Mouse (Mus musculus) adrenal gland, postnatal 36 days (tissue): ENCODE results near the gene Ndfip2. TPM values are rescaled to one million over a fixed set of nuclear protein-coding genes. Genes with fewer than 3 reads are reported as not detected.

Experiments used
- total RNA-seq, 2 experiments: library from RNA; stranded (reverse); gene quantifications; 2 replicates each; pipeline ENCODE4 v1.2.3; 2021

Ndfip2 gene
- total RNA-seq, 2 experiments from 2014 or later = 39.5 to 43.8 TPM

Other genes with a start within 250 kb of the Ndfip2 start
- 10 to 100 TPM; 39.0 to 48.7 TPM for gene Rbm26, start 81.2 kb upstream of the Ndfip2 start, total RNA-seq